11 mouse cellular contexts compared by ENCODE assay signal in the genomic region with DNA sequence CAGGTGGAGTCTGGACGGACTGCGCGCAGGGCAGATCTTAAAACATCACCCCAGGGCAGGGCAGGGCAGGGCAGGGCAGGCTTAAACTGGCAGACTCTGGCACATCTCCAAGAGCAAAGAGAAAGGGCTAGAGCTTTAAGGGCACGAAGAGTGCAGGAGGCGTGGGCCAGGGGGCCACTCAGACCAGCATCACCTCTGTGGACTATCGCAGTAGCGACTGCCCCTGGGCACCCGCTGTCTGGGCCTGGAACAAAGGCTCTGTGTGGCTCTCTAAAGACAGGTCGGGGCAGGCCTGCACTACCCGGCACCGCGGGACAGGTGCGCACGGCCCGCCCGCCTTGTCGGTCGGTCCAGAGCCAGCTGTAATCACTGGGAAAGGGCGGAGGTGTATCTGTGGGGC.
A peak's percentile ranks its signal among the peaks of the same experiment; 100 is the strongest.
DNase-seq lines count a peak whose midpoint lies in the region; ATAC-seq and TF ChIP-seq lines count a peak whose summit lies in the region.
"Had no signal": no experiment of that assay in that cellular context is flagged by ENCODE, and none has a peak within 500 bp of the region (broad histone marks: within the 10 kb centered on the region; RNA-seq: fewer than 3 reads in every experiment).

No protein-coding gene starts in this region.

- WGBS in heart, embryonic 14.5 days = 70% methylated on average over 19 of the region's 19 CpGs
- 55% methylated on average over 19 of the region's 19 CpGs for WGBS in lung, postnatal 0 days

- no peak for TF ChIP-seq EP300 in lung, postnatal 0 days (IDR thresholded peaks at IDR 0.05)

- no peak overlapping the region for H3K9ac ChIP-seq in heart, embryonic 14.5 days (ENCODE audit: low read length)
- no peak overlapping the region for H3K9ac ChIP-seq in lung, postnatal 0 days (replicated peaks; ENCODE audit: low read depth)
- H3K9ac ChIP-seq: embryonic facial prominence, embryonic 13.5 days had no signal

- H3K9me3 ChIP-seq in heart, embryonic 14.5 days (ENCODE audit: control insufficient read depth, low read length) = no peaks in the 10 kb centered on the region
- H3K9me3 ChIP-seq in lung, postnatal 0 days (ENCODE audit: low read length) = no peaks in the 10 kb centered on the region
- H3K9me3 ChIP-seq: embryonic facial prominence, embryonic 13.5 days had no signal

- no peak overlapping the region for H3K4me3 ChIP-seq in heart, embryonic 14.5 days (ENCODE audit: control insufficient read depth in 1 of 2, insufficient read depth in 1 of 2, low read depth in 1 of 2, low read length in 2 of 2)
- H3K4me3 ChIP-seq in lung, postnatal 0 days (ENCODE audit: low read depth, low read length) = no peak overlapping the region
- H3K4me3 ChIP-seq: embryonic facial prominence, embryonic 13.5 days had no signal

- TF ChIP-seq CTCF in lung, postnatal 0 days (IDR thresholded peaks at IDR 0.05) = no peak

- ATAC-seq in heart, embryonic 14.5 days (ENCODE audit: insufficient number of reproducible peaks, insufficient read depth, low FRiP score, low read depth) = peak; percentile 26; the same call in 1 of the 2 replicates
- ATAC-seq in lung, postnatal 0 days = peak; percentile 54
- ATAC-seq: activated CD4-positive, CD25-positive, alpha-beta regulatory T cell, adult 4 months had no signal

- no peak overlapping the region for H3K4me2 ChIP-seq in heart, embryonic 14.5 days (ENCODE audit: low read length)
- no peak overlapping the region for H3K4me2 ChIP-seq in lung, postnatal 0 days (replicated peaks; ENCODE audit: low read depth, low read length)
- H3K4me2 ChIP-seq: embryonic facial prominence, embryonic 13.5 days had no signal

- intact Hi-C loops in heart, postnatal 25 days (cut with DNase I) = no loop called here
- intact Hi-C loops in gastrocnemius, postnatal 36 days (cut with DNase I) = loop anchor here (5.0 kb wide), 1 partner anchor 37 kb away; no protein-coding TSS in a partner anchor

- DNase-seq in heart, postnatal 25 days (ENCODE audit: low spot score) = no peak
- peak; percentile 56 to 62 for DNase-seq in urinary bladder, adult 18-20 months (ENCODE audit: low spot score in 2 of 2)
- no peak for DNase-seq in urinary bladder, postnatal 10 days (ENCODE audit: low spot score)
- DNase-seq in lung, postnatal 0 days (ENCODE audit: low spot score) = peak; percentile 54
- DNase-seq in adrenal gland, postnatal 36 days = no peak
- DNase-seq in gastrocnemius, postnatal 36 days = no peak
- no peak for DNase-seq in embryo, embryonic 9.5 days (ENCODE audit: extremely low spot score)
- DNase-seq: kidney, postnatal 36 days had no signal

- no peaks in the 10 kb centered on the region for H3K36me3 ChIP-seq in heart, embryonic 14.5 days (ENCODE audit: control insufficient read depth, insufficient read depth, low read length)
- no peaks in the 10 kb centered on the region for H3K36me3 ChIP-seq in lung, postnatal 0 days (ENCODE audit: insufficient read depth, low read length)
- H3K36me3 ChIP-seq: embryonic facial prominence, embryonic 13.5 days had no signal

- peaks cover 14 to 30% of the 10 kb centered on the region in 2 experiments for H3K4me1 ChIP-seq in heart, embryonic 14.5 days (ENCODE audit: control insufficient read depth in 2 of 2, insufficient read depth in 2 of 2, low read length in 2 of 2)
- H3K4me1 ChIP-seq in lung, postnatal 0 days (ENCODE audit: insufficient read depth, low read depth, low read length) = no peaks in the 10 kb centered on the region

- no peak overlapping the region for H3K27ac ChIP-seq in heart, embryonic 14.5 days (replicated peaks in 1 of 2; ENCODE audit: control insufficient read depth in 1 of 2, insufficient read depth in 1 of 2, low read depth in 2 of 2, low read length in 2 of 2)
- no peak overlapping the region for H3K27ac ChIP-seq in lung, postnatal 0 days (ENCODE audit: low read length)
- H3K27ac ChIP-seq: embryonic facial prominence, embryonic 13.5 days had no signal

- no peaks in the 10 kb centered on the region for H3K27me3 ChIP-seq in heart, embryonic 14.5 days (ENCODE audit: control insufficient read depth, insufficient read depth, low read length)
- H3K27me3 ChIP-seq in lung, postnatal 0 days (replicated peaks; ENCODE audit: insufficient read depth, low read length) = no peaks in the 10 kb centered on the region
- H3K27me3 ChIP-seq: embryonic facial prominence, embryonic 13.5 days had no signal

Comparison
In these comparisons a context has a peak if more than half of its experiments do, and no peak if none do; other contexts are left out.
1. DNase-seq: peak in urinary bladder, adult 18-20 months (2 of 2) and lung, postnatal 0 days (single experiment); none in heart, postnatal 25 days (single experiment), urinary bladder, postnatal 10 days (single experiment), adrenal gland, postnatal 36 days (0 of 2), gastrocnemius, postnatal 36 days (0 of 2) and embryo, embryonic 9.5 days (single experiment).